Mouse (Mus musculus): ENCODE results near the gene Atp13a4. TPM values are rescaled to one million over a fixed set of nuclear protein-coding genes. Genes with fewer than 3 reads are reported as not detected.

The Atp13a4 gene
- polyA plus RNA-seq, 1 experiment from 2014 or later, result 0.30 TPM

DNA sequence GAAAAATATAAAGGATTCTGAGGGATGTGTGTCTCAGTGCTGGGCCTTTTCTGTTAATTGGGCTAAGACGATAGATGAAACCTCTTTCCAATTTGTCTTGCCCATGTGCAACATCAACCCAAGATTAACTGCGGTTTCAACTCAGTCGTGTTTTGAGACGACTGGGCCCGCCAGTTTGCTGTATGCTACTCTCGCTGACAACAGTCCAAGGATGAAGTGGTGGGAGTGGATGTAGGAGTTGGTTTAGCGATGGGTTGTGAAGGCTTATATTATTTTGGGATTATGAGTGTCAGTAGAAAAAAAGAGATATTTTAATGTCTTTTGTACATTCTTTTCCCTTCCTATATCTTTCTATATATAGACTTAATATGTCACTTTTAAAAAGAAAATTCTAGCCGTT, 170.0 kb downstream of the Atp13a4 start:
- no peak overlapping the region for H3K27ac ChIP-seq
- no peak overlapping the region for H3K4me3 ChIP-seq (replicated peaks)
- 89% methylated on average over 8 of the region's 8 CpGs for WGBS
- H3K9ac ChIP-seq, result no peak overlapping the region
- no peaks in the 10 kb centered on the region for H3K4me1 ChIP-seq (replicated peaks)
- no peaks in the 10 kb centered on the region for H3K27me3 ChIP-seq (replicated peaks)
- ATAC-seq, result no peak
- H3K36me3 ChIP-seq, result no peaks in the 10 kb centered on the region
- no peaks in the 10 kb centered on the region for H3K9me3 ChIP-seq
- H3K4me2 ChIP-seq (replicated peaks), result no peak overlapping the region

Other genes starting within 250 kb of the Atp13a4 start
- gene Atp13a5, start 166.1 kb downstream of the Atp13a4 start, polyA plus RNA-seq (2015; fragmentation: Nextera tagmentation; extraction: Ambion mirVana), result not detected in 2 replicates
- gene Opa1, start 34.5 kb upstream of the Atp13a4 start, polyA plus RNA-seq (2015; fragmentation: Nextera tagmentation; extraction: Ambion mirVana), result 35.0 and 38.0 TPM in 2 replicates

All from intestine, embryonic 15.5 days (tissue).